Mouse (Mus musculus): ENCODE data around the gene Nrxn2. TPM values are rescaled to one million over a fixed set of nuclear protein-coding genes. Genes with fewer than 3 reads are reported as not detected.

Gene Nrxn2
- polyA plus RNA-seq, 1 experiment, result 0.01 TPM

DNA sequence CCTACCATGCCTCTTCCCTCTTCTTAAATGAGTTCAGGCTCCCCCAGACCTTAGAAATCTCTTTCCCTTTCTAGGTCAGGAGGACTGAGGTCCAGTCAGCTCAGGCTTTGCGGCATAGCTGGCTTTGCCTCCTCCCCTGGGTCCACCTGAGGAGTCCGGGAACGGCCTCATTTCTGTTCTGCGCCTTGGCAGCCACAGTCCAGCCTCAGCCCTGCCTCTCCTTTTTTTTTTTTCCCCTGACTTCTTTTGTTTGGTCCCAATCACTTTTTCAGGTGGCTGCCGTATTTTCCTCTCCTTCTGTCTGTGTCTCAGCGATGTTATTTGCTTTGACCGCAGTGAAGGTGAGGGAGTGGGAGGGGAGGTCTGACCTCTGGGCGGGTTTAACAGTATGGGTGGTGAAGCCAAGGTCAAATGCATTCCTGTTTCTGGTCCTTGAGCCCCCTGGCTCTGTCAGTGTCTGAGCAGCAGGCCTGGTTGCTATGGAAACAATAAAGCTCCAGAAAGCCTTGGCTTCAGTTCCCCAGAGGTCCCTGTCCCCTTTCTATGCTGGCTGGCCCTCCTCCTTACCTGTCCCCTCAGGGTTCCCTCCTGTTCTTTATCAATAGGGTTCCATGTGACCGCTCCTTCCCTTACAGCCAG is 34.3 kb downstream of the Nrxn2 start:
- H3K4me2 ChIP-seq (ENCODE audit: low read depth), result no peak overlapping the region
- H3ac ChIP-seq (ENCODE audit: control insufficient read depth, insufficient read length), result no peak overlapping the region
- no peaks in the 10 kb centered on the region for H3K36me3 ChIP-seq (ENCODE audit: control insufficient read depth, insufficient read depth)
- no peak for TF ChIP-seq TCF3 (IDR thresholded peaks at IDR 0.05; ENCODE audit: insufficient read length, low read depth)
- TF ChIP-seq POLR2AphosphoS2 (IDR thresholded peaks at IDR 0.05; ENCODE audit: insufficient read length, low read depth), result no peak
- no peak for TF ChIP-seq SRF (IDR thresholded peaks at IDR 0.05; ENCODE audit: control insufficient read depth, insufficient read length, low read depth)
- TF ChIP-seq MYOD1 (IDR thresholded peaks at IDR 0.05; ENCODE audit: control insufficient read depth in 1 of 3, insufficient read length in 2 of 3, low read depth in 2 of 3), result no peak
- TF ChIP-seq MAX (IDR thresholded peaks at IDR 0.05; ENCODE audit: low read depth), result no peak
- no peak for TF ChIP-seq E2F4 (IDR thresholded peaks at IDR 0.05; ENCODE audit: insufficient read depth)
- no peak for TF ChIP-seq CEBPB (IDR thresholded peaks at IDR 0.05; ENCODE audit: insufficient read depth, poor library complexity, severe bottlenecking)
- no peaks in the 10 kb centered on the region for H3K79me2 ChIP-seq (ENCODE audit: control insufficient read depth, insufficient read depth)
- no peak overlapping the region for H3K4me3 ChIP-seq
- peaks cover 74% of the 10 kb centered on the region for H3K27me3 ChIP-seq (ENCODE audit: control insufficient read depth, insufficient read depth, insufficient read length)

DNA sequence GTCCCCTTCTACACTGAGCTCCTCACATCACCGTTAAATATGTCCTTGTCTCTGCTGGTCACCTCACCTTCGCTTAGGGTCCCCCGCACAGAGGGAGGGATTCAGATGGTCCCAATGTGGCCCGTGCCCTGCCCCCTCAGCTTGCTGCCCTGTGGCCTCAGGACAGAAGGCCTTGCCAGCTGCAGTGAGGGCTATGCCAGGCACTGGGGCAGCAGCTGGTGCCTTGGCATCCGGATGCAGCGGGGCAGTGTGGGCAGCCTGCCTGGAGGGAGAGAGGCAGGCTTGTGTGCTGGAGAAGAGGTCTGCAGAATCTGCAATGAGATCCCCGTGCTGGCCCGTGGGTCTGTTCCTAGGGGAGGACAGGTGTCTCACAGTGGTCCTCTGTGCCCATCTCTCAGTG is 34.8 kb downstream of the Nrxn2 start:
- TF ChIP-seq TCF12 (IDR thresholded peaks at IDR 0.05; ENCODE audit: insufficient read depth, poor library complexity, severe bottlenecking) (no peak), E2F4 (IDR thresholded peaks at IDR 0.05; ENCODE audit: insufficient read depth) (no peak), POLR2AphosphoS2 (IDR thresholded peaks at IDR 0.05; ENCODE audit: insufficient read length, low read depth) (no peak), SRF (IDR thresholded peaks at IDR 0.05; ENCODE audit: control insufficient read depth, insufficient read length, low read depth) (no peak), MYOG (IDR thresholded peaks at IDR 0.05; ENCODE audit: control insufficient read depth in 1 of 3, insufficient read depth in 1 of 3, insufficient read length in 2 of 3, low read depth in 2 of 3) (peak in 2 of 3 experiments; percentile 49 to 73), CEBPB (IDR thresholded peaks at IDR 0.05; ENCODE audit: insufficient read depth, poor library complexity, severe bottlenecking) (no peak), MYOD1 (IDR thresholded peaks at IDR 0.05; ENCODE audit: control insufficient read depth in 1 of 3, insufficient read length in 2 of 3, low read depth in 2 of 3) (peak in 2 of 3 experiments; percentile 23 to 41), TCF3 (IDR thresholded peaks at IDR 0.05; ENCODE audit: insufficient read length, low read depth) (peak; percentile 37), POLR2A (IDR thresholded peaks at IDR 0.05; ENCODE audit: insufficient read length, low read depth) (no peak), REST (IDR thresholded peaks at IDR 0.05; ENCODE audit: insufficient read depth, insufficient read length) (no peak)
- Histone ChIP-seq H3K36me3 (ENCODE audit: control insufficient read depth, insufficient read depth) (no peaks in the 10 kb centered on the region), H3ac (ENCODE audit: control insufficient read depth, insufficient read length) (no peak overlapping the region), H3K27me3 (ENCODE audit: control insufficient read depth, insufficient read depth, insufficient read length) (peaks cover 78% of the 10 kb centered on the region), H3K4me2 (ENCODE audit: low read depth) (no peak overlapping the region), H3K4me3 (no peak overlapping the region), H3K79me2 (ENCODE audit: control insufficient read depth, insufficient read depth) (no peaks in the 10 kb centered on the region)

DNA sequence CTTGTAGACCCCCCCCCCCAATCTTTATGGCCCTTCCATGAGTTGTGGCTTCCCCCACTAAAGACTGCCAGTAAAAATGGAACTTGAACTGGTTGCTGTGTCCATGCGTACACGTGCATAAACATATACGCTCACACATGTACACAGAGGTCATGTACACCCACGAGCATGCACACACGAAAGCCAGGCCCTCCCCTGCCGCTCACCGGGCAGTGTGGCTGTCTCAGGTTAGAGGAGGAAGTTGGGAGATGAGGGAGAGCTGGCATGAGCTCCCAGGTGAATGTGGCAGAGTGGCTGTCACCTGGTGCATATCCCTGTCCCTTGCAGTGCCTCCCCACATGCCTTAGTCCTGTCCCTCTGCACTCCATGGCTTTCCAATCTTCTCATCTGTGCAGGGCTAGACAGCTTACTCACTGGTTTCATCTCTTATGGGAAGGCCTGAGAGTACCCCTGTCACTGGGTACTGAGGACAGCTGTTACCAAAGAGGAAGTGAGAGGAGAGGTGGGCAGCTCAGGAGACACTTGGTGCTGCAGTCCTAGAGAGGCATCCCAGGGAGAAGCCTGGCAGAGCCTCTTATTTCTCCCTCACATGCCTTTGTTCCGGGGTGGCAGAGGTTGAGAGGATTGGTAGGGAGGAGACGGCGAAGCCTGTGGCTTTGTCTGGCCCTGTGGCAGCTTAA is 35.6 kb downstream of the Nrxn2 start:
- H3K36me3 ChIP-seq (ENCODE audit: control insufficient read depth, insufficient read depth), result no peaks in the 10 kb centered on the region
- H3K4me2 ChIP-seq (ENCODE audit: low read depth), result no peak overlapping the region
- H3K4me3 ChIP-seq, result no peak overlapping the region
- H3ac ChIP-seq (ENCODE audit: control insufficient read depth, insufficient read length), result no peak overlapping the region
- H3K79me2 ChIP-seq (ENCODE audit: control insufficient read depth, insufficient read depth), result no peaks in the 10 kb centered on the region
- TF ChIP-seq POLR2AphosphoS2 (IDR thresholded peaks at IDR 0.05; ENCODE audit: insufficient read length, low read depth) (no peak), USF1 (IDR thresholded peaks at IDR 0.05; ENCODE audit: low read depth) (no peak), REST (IDR thresholded peaks at IDR 0.05; ENCODE audit: insufficient read depth, insufficient read length) (no peak), SRF (IDR thresholded peaks at IDR 0.05; ENCODE audit: control insufficient read depth, insufficient read length, low read depth) (no peak), MYOG (IDR thresholded peaks at IDR 0.05; ENCODE audit: control insufficient read depth in 1 of 3, insufficient read depth in 1 of 3, insufficient read length in 2 of 3, low read depth in 2 of 3) (no peak), E2F4 (IDR thresholded peaks at IDR 0.05; ENCODE audit: insufficient read depth) (no peak), TCF12 (IDR thresholded peaks at IDR 0.05; ENCODE audit: insufficient read depth, poor library complexity, severe bottlenecking) (no peak), CEBPB (IDR thresholded peaks at IDR 0.05; ENCODE audit: insufficient read depth, poor library complexity, severe bottlenecking) (no peak), POLR2A (IDR thresholded peaks at IDR 0.05; ENCODE audit: insufficient read length, low read depth) (no peak), TCF3 (IDR thresholded peaks at IDR 0.05; ENCODE audit: insufficient read length, low read depth) (no peak), MYOD1 (IDR thresholded peaks at IDR 0.05; ENCODE audit: control insufficient read depth in 1 of 3, insufficient read length in 2 of 3, low read depth in 2 of 3) (no peak), MAX (IDR thresholded peaks at IDR 0.05; ENCODE audit: low read depth) (no peak)
- peaks cover 70% of the 10 kb centered on the region for H3K27me3 ChIP-seq (ENCODE audit: control insufficient read depth, insufficient read depth, insufficient read length)

DNA sequence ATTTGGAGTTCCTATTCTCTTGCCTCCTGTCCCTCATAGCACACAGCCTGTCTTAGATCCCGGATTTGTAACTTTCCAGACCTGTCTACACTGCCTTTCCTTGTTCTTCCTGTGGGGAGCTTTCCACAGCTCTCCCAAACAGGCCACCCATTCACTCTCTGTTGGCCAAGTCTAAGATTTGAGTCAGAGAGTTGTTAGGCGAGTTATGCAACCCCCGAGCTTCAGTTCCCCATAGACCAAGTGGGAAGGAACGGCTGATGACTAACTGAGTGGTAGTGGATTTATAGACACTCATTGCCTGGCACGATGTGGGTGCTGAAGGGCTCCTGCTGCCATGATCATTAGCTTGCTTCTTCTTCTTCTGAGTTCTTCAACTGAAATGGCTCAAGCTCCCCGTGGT is 41.0 kb downstream of the Nrxn2 start:
- Histone ChIP-seq H3K79me2 (ENCODE audit: control insufficient read depth, insufficient read depth) (no peaks in the 10 kb centered on the region), H3K36me3 (ENCODE audit: control insufficient read depth, insufficient read depth) (no peaks in the 10 kb centered on the region), H3K4me3 (no peak overlapping the region), H3K4me2 (ENCODE audit: low read depth) (no peak overlapping the region), H3K27me3 (ENCODE audit: control insufficient read depth, insufficient read depth, insufficient read length) (peaks cover 56% of the 10 kb centered on the region), H3ac (ENCODE audit: control insufficient read depth, insufficient read length) (no peak overlapping the region)
- TF ChIP-seq CEBPB (IDR thresholded peaks at IDR 0.05; ENCODE audit: insufficient read depth, poor library complexity, severe bottlenecking) (no peak), E2F4 (IDR thresholded peaks at IDR 0.05; ENCODE audit: insufficient read depth) (no peak), USF1 (IDR thresholded peaks at IDR 0.05; ENCODE audit: low read depth) (no peak), POLR2A (IDR thresholded peaks at IDR 0.05; ENCODE audit: insufficient read length, low read depth) (no peak), MYOD1 (IDR thresholded peaks at IDR 0.05; ENCODE audit: control insufficient read depth in 1 of 3, insufficient read length in 2 of 3, low read depth in 2 of 3) (no peak), SRF (IDR thresholded peaks at IDR 0.05; ENCODE audit: control insufficient read depth, insufficient read length, low read depth) (no peak), REST (IDR thresholded peaks at IDR 0.05; ENCODE audit: insufficient read depth, insufficient read length) (no peak), TCF12 (IDR thresholded peaks at IDR 0.05; ENCODE audit: insufficient read depth, poor library complexity, severe bottlenecking) (no peak), POLR2AphosphoS2 (IDR thresholded peaks at IDR 0.05; ENCODE audit: insufficient read length, low read depth) (no peak), MAX (IDR thresholded peaks at IDR 0.05; ENCODE audit: low read depth) (no peak), TCF3 (IDR thresholded peaks at IDR 0.05; ENCODE audit: insufficient read length, low read depth) (no peak), MYOG (IDR thresholded peaks at IDR 0.05; ENCODE audit: control insufficient read depth in 1 of 3, insufficient read depth in 1 of 3, insufficient read length in 2 of 3, low read depth in 2 of 3) (no peak)
